Mouse (Mus musculus) heart, adult 2 months (tissue): ENCODE data around the gene Rnd2.
"Not testable (repeated sequence)": the region's sequence is repeated elsewhere in the genome, so short reads cannot be mapped to it uniquely, and the experiment has no call there.

Experiments
- CTCF ChIP-seq: fragments of 200-600 bp; IDR thresholded peaks from 2 replicates; pipeline ENCODE4 v1.8.1; 2022; ENCODE audit warnings: antibody characterized with exemption, mild to moderate bottlenecking, moderate library complexity
- EP300 ChIP-seq: fragments of 200-500 bp; IDR thresholded peaks from 2 replicates; pipeline ENCODE4 v1.6.1; 2011; ENCODE audit warnings: low read depth, low read length, control low read depth; ENCODE audit not compliant: insufficient read depth
- POLR2A ChIP-seq: fragments of 200-500 bp; IDR thresholded peaks from 2 replicates; pipeline ENCODE4 v1.6.1; 2011; ENCODE audit warnings: mild to moderate bottlenecking, low read depth, low read length, control low read depth; ENCODE audit not compliant: insufficient read depth

DNA sequence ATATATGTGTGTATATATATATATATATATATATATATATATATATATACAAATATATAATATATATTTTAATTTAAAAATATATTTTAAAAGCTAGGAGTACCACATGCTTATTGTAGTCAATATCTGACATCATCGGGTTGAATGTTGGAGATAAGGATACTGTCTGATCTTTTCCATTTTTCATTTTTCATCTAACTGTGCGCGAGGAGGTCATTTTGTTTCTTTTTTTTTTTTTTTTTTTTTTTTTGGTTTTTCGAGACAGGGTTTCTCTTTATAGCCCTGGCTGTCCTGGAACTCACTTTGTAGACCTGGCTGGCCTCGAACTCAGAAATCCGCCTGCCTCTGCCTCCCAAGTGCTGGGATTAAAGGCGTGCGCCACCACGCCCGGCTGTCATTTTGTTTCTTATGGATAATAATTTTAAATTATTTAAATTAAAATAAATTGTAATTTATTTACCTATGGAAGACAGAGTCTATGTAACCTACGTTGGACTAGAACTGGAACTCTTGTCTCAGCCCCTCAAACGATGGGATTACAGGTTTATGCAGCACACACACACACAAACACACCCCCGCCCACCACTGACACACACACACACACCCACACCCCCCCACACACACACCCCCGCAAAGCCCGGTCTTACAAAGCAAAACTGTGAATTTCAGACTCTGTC is 23.2 kb upstream of the Rnd2 start:
- not testable (repeated sequence) for TF ChIP-seq POLR2A, EP300, CTCF
